Mouse (Mus musculus) embryonic fibroblast, embryonic 13.5 days (primary cell): ENCODE results near the gene 1700001O22Rik.

Experiments
- CTCF ChIP-seq: IDR thresholded peaks from 2 replicates; pipeline ENCODE4 v1.5.1; 2011; ENCODE audit warnings: mild to moderate bottlenecking, control low read depth, low read length, moderate library complexity, borderline replicate concordance; ENCODE audit not compliant: insufficient read depth
- POLR2A ChIP-seq: IDR thresholded peaks from 2 replicates; pipeline ENCODE4 v1.6.1; 2011; ENCODE audit warnings: low read depth, mild to moderate bottlenecking, control low read depth, low read length, moderate library complexity

- TF ChIP-seq CTCF (no peak), POLR2A (no peak)
Observed at GRCm38 (mm10) chr2:30850581-30850980, 47.1 kb upstream of the 1700001O22Rik start.
